Mouse (Mus musculus) neural tube, embryonic 14.5 days (tissue): ENCODE data around the gene Aldh16a1. TPM values are rescaled to one million over a fixed set of nuclear protein-coding genes. Genes with fewer than 3 reads are reported as not detected.
"Not testable (repeated sequence)": the region's sequence is repeated elsewhere in the genome, so short reads cannot be mapped to it uniquely, and the experiment has no call there.

Experiments used
- ATAC-seq: fragments of 200-750 bp; cut with Nextera tagmentation; 2 replicates; pipeline ENCODE4 v1.8.0; 2017; ENCODE audit warnings: low read depth, mild to moderate bottlenecking, moderate TSS enrichment, moderate library complexity
- H3K27ac ChIP-seq: fragments of 300-500 bp; sonication (generic); 2 replicates; pipeline ENCODE4 v1.5.1; 2014; ENCODE audit warnings: low read depth, mild to moderate bottlenecking, control low read depth, low read length, moderate library complexity, mixed read lengths
- H3K27me3 ChIP-seq: fragments of 300-500 bp; sonication (generic); 2 replicates; pipeline ENCODE4 v1.6.1; 2014; ENCODE audit warnings: low read length; ENCODE audit not compliant: control insufficient read depth, insufficient read depth
- H3K36me3 ChIP-seq: fragments of 300-500 bp; sonication (generic); 2 replicates; pipeline ENCODE4 v1.6.1; 2014; ENCODE audit warnings: low read length, mixed read lengths; ENCODE audit not compliant: control insufficient read depth, insufficient read depth
- H3K4me1 ChIP-seq: fragments of 300-500 bp; sonication (generic); 2 replicates; pipeline ENCODE4 v1.6.1; 2014; ENCODE audit warnings: low read length; ENCODE audit not compliant: control insufficient read depth, insufficient read depth
- H3K4me2 ChIP-seq: fragments of 300-500 bp; sonication (generic); 2 replicates; pipeline ENCODE4 v1.6.1; 2014; ENCODE audit warnings: mild to moderate bottlenecking, low read depth, low read length, control low read depth
- H3K4me3 ChIP-seq: fragments of 300-500 bp; sonication (generic); 2 replicates; pipeline ENCODE4 v1.5.1; 2014; ENCODE audit warnings: low read depth, low read length, control low read depth, mixed read lengths
- H3K9ac ChIP-seq: fragments of 300-500 bp; sonication (generic); replicated peaks from 2 replicates; pipeline ENCODE4 v1.6.1; 2014; ENCODE audit warnings: low read depth, mild to moderate bottlenecking, control low read depth, low read length, mixed read lengths
- H3K9me3 ChIP-seq: fragments of 300-500 bp; sonication (generic); 2 replicates; pipeline ENCODE4 v1.6.1; 2016; ENCODE audit warnings: low read length; ENCODE audit not compliant: control insufficient read depth
- WGBS: fragments of 180-500 bp; shearing (Covaris S2); extraction: QIAGEN DNeasy Blood & Tissue Kit; methylation state at CpG from one replicate; pipeline ENCODE4 v1.1.7; 2014; 5-methylcytosine and 5-hydroxymethylcytosine counted together
- polyA plus RNA-seq: library from polyadenylated mRNA; unstranded; fragments of >200 nt; fragmentation: Nextera tagmentation; extraction: Ambion mirVana; gene quantifications from 2 replicates; pipeline ENCODE4 v1.2.1, GENCODE M21; 2014

Gene Aldh16a1
- polyA plus RNA-seq, 1 experiment from 2014 or later = 16.9 TPM

DNA sequence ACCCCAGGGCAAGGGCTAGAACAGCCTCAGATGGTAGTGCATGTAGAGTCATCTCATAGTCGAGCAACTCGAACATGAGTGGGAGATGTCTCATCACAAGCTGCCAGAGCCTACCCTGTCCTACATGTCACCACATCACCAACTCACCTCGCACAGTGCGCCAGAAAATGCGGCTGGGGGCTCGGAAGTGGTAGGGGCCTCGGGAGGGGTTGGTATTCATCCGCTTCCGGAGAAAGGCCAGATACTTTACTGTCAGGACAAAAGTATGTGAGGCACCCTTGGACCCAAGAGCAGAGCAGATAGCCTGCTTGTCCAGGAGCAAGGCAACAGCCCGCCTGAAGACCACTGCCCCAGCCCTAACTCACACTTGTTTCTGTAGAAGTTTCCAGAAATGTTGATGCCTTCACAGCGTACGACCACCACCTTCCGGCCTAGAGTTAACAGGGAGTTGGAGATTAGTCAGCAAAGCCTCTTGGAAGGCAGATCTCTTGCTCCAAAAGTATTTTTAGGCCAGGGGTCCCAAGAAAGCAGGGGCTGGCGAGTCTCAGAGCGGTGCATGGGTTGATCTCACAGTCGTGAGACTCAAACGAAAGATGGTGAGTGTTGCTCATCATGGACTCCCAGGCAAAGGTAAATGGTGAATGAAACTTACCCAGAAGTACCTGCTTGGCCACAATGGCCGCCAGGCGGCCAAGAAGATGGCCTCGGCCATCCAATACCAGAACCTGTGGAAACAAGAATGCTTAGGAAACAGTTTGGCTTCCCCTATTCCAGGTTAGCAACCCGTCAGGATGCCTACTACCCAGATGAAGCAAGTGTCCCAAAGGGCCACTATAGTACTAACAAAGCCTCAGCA lies 27.3 kb downstream of the Aldh16a1 start:
- no peaks in the 10 kb centered on the region for H3K9me3 ChIP-seq
- no peak for ATAC-seq
- peak overlapping the region; percentile 97 for H3K9ac ChIP-seq
- peaks cover 33% of the 10 kb centered on the region for H3K36me3 ChIP-seq
- peak overlapping the region; percentile 94 for H3K4me3 ChIP-seq
- peak overlapping the region; percentile 77 for H3K4me2 ChIP-seq
- 52% methylated on average over 21 of the region's 21 CpGs for WGBS
- H3K27ac ChIP-seq = peak overlapping the region; percentile 86; the same call in 1 of the 2 replicates
- H3K4me1 ChIP-seq = peaks cover 24% of the 10 kb centered on the region
- H3K27me3 ChIP-seq = no peaks in the 10 kb centered on the region; the same call in 1 of the 2 replicates

DNA sequence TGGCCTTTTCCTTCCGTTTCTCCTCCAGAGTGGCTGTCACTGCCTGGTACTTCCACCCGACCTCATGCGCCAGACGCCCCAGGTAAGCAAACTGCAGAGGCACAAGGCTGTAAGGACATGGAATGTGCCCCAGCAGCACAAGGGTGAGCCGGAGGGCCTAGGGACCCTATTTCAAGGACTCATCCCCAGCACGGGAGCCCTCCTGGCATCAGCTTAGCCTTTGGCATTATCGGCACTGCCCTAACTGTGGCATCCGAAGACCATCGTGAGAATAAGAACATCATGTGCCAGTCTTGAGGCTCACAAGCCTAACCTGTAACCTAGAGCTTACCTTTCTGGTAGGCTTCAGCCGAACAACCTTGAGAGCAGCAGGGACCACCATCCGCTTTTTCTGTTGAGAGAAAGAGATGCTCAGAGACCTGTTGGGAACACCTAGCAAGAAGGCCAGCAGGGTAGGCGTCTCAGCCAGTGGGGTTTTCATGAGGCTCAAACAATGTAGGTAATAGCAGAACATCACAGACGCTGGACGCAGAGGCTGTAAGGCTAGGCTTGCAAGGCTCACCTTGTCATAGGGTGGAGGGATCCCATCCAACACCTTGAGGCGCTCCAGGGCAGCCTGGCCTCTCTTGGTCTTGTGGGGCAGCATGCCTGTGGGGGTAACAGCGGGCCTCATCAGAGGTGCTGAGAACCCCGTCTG lies 28.1 kb downstream of the Aldh16a1 start:
- no peak for ATAC-seq
- peaks cover 41% of the 10 kb centered on the region for H3K36me3 ChIP-seq
- WGBS = 80% methylated on average over 17 of the region's 17 CpGs
- H3K27ac ChIP-seq = 0 out of 2 replicates have a peak overlapping the region, but pooled peaks have one; percentile 16
- peak overlapping the region; percentile 16; the same call in 1 of the 2 replicates for H3K9ac ChIP-seq
- 0 out of 2 replicates have a peak overlapping the region, but pooled peaks have one; percentile 77 for H3K4me2 ChIP-seq
- no peaks in the 10 kb centered on the region for H3K9me3 ChIP-seq
- no peaks in the 10 kb centered on the region; the same call in 1 of the 2 replicates for H3K27me3 ChIP-seq
- H3K4me1 ChIP-seq = peaks cover 27% of the 10 kb centered on the region
- H3K4me3 ChIP-seq = no peak overlapping the region

DNA sequence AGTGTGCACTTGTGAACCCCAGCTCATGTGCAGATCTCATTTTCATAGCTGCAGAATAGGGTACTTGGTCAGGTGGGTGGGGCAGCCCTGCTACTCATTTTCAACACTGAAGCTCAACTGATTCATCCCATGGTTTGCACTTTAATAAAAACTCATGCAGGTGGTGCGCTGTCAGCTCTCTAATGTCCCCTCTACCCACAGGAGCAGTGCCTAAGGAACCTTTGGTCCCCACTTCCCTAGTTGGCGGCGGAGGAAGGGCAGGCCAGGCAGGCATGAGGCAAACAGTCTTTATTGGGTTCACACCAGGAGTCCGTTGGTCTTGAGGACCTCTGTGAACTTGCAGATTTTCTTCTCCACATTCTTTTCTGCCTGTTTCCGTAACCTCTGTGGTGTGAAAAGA lies 28.7 kb downstream of the Aldh16a1 start:
- Histone ChIP-seq H3K4me1 (peaks cover 27% of the 10 kb centered on the region), H3K27ac (peak overlapping the region; percentile 87), H3K36me3 (peaks cover 47% of the 10 kb centered on the region)
- 47% methylated on average over 5 of the region's 5 CpGs for WGBS
- not testable (repeated sequence) for H3K4me3 ChIP-seq, H3K9ac ChIP-seq, H3K4me2 ChIP-seq, ATAC-seq, H3K9me3 ChIP-seq, H3K27me3 ChIP-seq

DNA sequence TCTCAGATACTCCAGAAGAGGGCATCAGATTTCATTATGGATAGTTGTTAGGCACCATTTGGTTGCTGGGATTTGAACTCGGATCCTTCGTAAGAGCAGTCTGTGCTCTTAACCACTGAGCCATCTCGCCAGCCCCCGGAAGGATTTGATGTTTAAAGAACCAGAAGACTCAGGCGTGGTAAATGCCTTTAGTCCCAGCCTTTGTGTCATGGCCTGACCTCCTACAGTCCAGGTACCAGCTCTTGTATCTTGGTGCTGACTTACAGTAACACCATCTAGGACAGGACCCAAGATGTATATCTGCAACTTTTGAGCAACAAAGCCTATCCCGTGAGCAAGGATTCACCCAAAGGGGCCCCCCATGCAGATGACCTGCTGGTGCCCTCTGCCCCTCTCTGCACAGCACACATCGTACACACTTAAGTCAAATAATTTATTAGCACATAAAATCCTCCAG lies 29.2 kb downstream of the Aldh16a1 start:
- peaks cover 52% of the 10 kb centered on the region for H3K36me3 ChIP-seq
- peak overlapping the region; percentile 57 for H3K4me2 ChIP-seq
- no peaks in the 10 kb centered on the region for H3K9me3 ChIP-seq
- no peaks in the 10 kb centered on the region; the same call in 1 of the 2 replicates for H3K27me3 ChIP-seq
- H3K27ac ChIP-seq = peak overlapping the region; percentile 87
- no peak for ATAC-seq
- WGBS = 7% methylated on average over 7 of the region's 7 CpGs
- peaks cover 27% of the 10 kb centered on the region for H3K4me1 ChIP-seq
- H3K9ac ChIP-seq = no peak overlapping the region
- no peak overlapping the region; the same call in 1 of the 2 replicates for H3K4me3 ChIP-seq

DNA sequence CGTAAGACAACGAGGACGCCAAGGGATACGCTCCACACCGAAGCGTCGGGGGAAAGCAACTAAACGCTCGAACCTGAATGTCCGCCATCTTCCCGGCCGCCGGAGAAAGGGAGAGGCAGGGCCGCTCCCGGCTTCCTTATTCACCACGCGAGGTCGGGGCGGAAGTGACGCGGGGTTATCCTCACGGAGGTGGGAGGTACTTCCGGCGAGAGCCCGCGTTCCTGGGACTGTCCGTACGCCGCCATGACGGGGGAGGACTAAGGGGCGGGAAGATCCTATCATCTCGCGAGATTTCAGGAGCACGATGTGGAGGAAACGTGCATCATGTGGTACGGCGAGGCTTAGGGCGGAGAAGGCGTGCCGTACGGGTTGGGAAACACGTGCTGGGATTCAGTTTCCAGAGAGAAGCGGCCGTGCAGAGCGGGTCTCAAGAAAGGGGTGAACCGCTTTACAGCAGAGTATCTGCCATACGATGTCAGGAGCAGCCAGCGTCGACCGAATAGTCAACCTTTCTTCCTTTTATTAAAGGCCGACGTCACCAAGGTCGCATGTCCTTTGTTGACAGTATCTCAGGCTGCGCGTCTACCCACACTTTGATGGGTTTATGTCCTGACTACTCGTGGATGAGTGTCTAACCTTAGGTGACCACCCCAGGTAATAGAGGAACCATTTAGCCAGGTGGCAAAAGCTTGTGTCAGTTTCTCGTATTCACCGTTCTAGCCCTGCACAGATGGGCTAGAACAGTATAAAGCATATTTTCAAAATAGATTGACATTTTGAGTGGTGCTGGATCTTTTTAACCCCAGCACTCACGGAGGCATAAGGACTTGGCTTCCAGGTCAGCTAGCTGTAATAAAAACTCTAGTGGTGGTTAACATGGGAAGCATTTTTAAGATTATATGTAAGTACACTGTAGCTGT lies 29.9 kb downstream of the Aldh16a1 start, which contains the start of gene Rps11:
TSS of gene Rps11 (minus strand) at position 216 of the 920 bp plus-strand sequence.
- WGBS = under 1% methylated on average over 59 of the region's 59 CpGs
- Histone ChIP-seq H3K9ac (peak within 1 kb of the TSS; percentile 98), H3K36me3 (peaks cover 58% of the 10 kb centered on the region), H3K9me3 (no peaks in the 10 kb centered on the region), H3K27me3 (no peaks in the 10 kb centered on the region; the same call in 1 of the 2 replicates), H3K27ac (peak within 1 kb of the TSS; percentile 91), H3K4me3 (peak within 1 kb of the TSS; percentile 96), H3K4me2 (peak within 1 kb of the TSS; percentile 94), H3K4me1 (peaks cover 27% of the 10 kb centered on the region)
- ATAC-seq = peak; percentile 90

DNA sequence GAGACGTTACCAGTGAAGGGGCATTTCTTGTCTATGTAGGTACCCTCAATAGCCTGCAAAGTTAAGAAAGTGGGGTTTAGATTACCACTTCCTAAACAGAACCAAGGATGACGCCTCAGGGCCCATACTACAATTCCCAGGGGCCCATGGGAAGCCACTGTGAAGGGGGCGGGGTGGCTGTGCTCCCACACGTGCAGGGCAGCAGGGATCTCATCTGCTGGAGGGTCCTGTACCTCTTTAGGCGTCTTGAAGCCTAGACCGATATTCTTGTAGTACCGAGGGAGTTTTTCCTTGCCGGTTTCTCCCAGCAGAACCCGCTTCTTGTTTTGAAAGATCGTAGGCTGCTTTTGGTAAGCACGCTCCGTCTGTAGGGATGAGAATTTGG lies 31.2 kb downstream of the Aldh16a1 start:
- H3K9ac ChIP-seq = peak overlapping the region; percentile 98
- H3K9me3 ChIP-seq = no peaks in the 10 kb centered on the region
- H3K4me3 ChIP-seq = peak overlapping the region; percentile 96
- 23% methylated on average over 12 of the region's 12 CpGs for WGBS
- ATAC-seq = no peak
- H3K4me1 ChIP-seq = peaks cover 27% of the 10 kb centered on the region
- H3K4me2 ChIP-seq = peak overlapping the region; percentile 94
- H3K27me3 ChIP-seq = no peaks in the 10 kb centered on the region
- peak overlapping the region; percentile 91; the same call in 1 of the 2 replicates for H3K27ac ChIP-seq
- H3K36me3 ChIP-seq = peaks cover 63% of the 10 kb centered on the region

DNA sequence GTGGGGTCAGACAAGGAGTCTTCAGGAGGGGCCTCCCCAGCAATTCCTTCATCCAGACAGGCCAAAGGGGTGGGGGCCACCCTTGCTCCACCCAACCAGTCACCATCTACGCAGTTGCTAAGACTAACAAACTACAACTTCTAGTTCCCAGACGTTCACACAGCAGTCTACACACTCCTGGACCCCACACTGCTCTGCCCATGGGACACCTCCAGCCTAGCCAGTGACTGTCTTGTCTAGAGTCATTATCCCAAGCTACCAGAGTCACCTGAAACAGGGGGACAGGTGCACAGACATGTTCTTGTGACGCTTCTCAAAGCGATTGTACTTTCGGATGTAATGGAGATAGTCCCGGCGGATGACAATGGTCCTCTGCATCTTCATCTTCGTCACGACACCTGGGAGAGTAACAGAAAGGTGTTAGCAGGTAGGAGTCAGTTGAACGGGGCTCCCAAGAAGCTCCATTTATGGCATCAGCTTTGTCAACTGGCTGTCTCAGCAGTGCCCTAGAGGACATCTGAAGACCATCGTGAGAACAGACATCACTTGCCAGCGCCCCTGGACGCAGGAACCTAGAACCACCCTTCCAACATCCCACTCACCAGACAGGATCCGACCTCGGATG lies 31.7 kb downstream of the Aldh16a1 start:
- H3K36me3 ChIP-seq = peaks cover 67% of the 10 kb centered on the region
- H3K27ac ChIP-seq = no peak overlapping the region
- 88% methylated on average over 15 of the region's 15 CpGs for WGBS
- H3K9me3 ChIP-seq = no peaks in the 10 kb centered on the region
- peak overlapping the region; percentile 96 for H3K4me3 ChIP-seq
- peaks cover 27% of the 10 kb centered on the region for H3K4me1 ChIP-seq
- H3K27me3 ChIP-seq = no peaks in the 10 kb centered on the region
- H3K4me2 ChIP-seq = peak overlapping the region; percentile 94
- ATAC-seq = no peak
- 0 out of 2 replicates have a peak overlapping the region, but pooled peaks have one; percentile 32 for H3K9ac ChIP-seq

DNA sequence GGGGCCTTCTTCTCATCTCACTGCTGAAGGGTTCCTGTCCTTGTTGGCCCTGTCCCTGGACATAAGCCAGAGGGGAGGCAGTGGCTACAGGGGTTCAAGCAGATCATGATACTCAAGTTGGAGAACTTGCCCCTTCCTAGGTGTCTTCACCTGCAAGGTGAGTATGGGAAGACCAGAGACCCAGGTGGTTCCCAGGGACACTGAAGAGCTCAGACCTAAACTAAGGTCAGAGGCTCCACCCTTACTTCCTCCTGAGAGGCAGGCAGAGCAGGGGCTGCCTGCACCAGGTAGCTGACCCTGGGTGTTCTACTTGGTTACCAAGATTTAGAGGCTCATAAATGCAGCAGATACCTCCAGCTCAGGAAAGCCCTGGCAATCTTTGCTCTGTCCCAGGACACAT lies 32.4 kb downstream of the Aldh16a1 start:
- no peak overlapping the region for H3K4me2 ChIP-seq
- no peak overlapping the region for H3K9ac ChIP-seq
- peaks cover 21% of the 10 kb centered on the region for H3K4me1 ChIP-seq
- H3K9me3 ChIP-seq = no peaks in the 10 kb centered on the region
- peaks cover 62% of the 10 kb centered on the region for H3K36me3 ChIP-seq
- no peaks in the 10 kb centered on the region for H3K27me3 ChIP-seq
- no peak for ATAC-seq
- H3K4me3 ChIP-seq = no peak overlapping the region
- H3K27ac ChIP-seq = no peak overlapping the region
